Mouse (Mus musculus) hindbrain, embryonic 10.5 days (tissue): Measurements from ENCODE around the gene Vmn1r85. TPM values are rescaled to one million over a fixed set of nuclear protein-coding genes. Genes with fewer than 3 reads are reported as not detected.
"Not testable (repeated sequence)": the region's sequence is repeated elsewhere in the genome, so short reads cannot be mapped to it uniquely, and the experiment has no call there.

ENCODE experiments used
- DNase-seq: peaks from one replicate; pipeline ENCODE4 v3.0.0-alpha.2; 2017; ENCODE audit warnings: low spot score
- H3K27ac ChIP-seq: fragments of 300-500 bp; sonication (generic); 2 replicates; pipeline ENCODE4 v1.5.1; 2016; ENCODE audit warnings: mild to moderate bottlenecking, moderate library complexity
- H3K27me3 ChIP-seq: fragments of 300-500 bp; sonication (generic); 2 replicates; pipeline ENCODE4 v1.6.1; 2016; ENCODE audit warnings: mild to moderate bottlenecking; ENCODE audit not compliant: poor library complexity, insufficient read depth, severe bottlenecking
- H3K36me3 ChIP-seq: fragments of 300-500 bp; sonication (generic); 2 replicates; pipeline ENCODE4 v1.6.1; 2016; ENCODE audit warnings: mild to moderate bottlenecking, moderate library complexity
- H3K4me1 ChIP-seq: fragments of 300-500 bp; sonication (generic); replicated peaks from 2 replicates; pipeline ENCODE4 v1.6.1; 2016; ENCODE audit warnings: mild to moderate bottlenecking
- H3K4me3 ChIP-seq: fragments of 300-500 bp; sonication (generic); 2 replicates; pipeline ENCODE4 v1.5.1; 2016; ENCODE audit warnings: mild to moderate bottlenecking, moderate library complexity
- H3K9me3 ChIP-seq: fragments of 300-500 bp; sonication (generic); 2 replicates; pipeline ENCODE4 v1.6.1; 2016; ENCODE audit warnings: mild to moderate bottlenecking, moderate library complexity
- WGBS: fragments of 180-500 bp; shearing (Covaris S2); methylation state at CpG from one replicate; pipeline ENCODE4 v1.1.7; 2016; 5-methylcytosine and 5-hydroxymethylcytosine counted together
- polyA plus RNA-seq: library from polyadenylated mRNA; unstranded; fragments of >200 nt; fragmentation: Nextera tagmentation; extraction: Ambion mirVana; gene quantifications from 2 replicates; pipeline ENCODE4 v1.2.1, GENCODE M21; 2016

Vmn1r85 gene
- polyA plus RNA-seq = not detected in 2 replicates

DNA sequence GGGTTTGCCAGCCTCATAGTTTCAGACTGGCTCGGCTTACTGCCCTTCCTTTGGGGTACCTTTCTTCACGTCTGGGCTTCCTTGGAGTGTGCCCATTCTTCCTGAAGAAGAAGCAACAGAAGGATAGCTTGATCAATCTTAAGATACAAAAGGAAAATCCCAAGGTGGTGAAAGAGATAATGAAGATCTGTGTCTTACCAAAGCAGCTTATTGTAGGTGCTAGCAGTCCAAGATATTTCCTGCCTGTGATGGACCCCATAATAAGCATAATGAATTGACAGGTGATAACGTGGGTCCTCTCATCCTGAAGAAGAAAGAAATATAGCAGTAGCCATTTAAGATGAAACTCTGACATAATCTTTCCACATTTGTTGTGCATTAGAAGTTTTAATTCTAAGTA, at the start of gene Vmn1r85:
Vmn1r85 (minus strand) TSS at position 101 of the 400 bp plus-strand sequence.
- Histone ChIP-seq H3K4me1 (no peaks in the 10 kb centered on the region), H3K27me3 (no peaks in the 10 kb centered on the region), H3K36me3 (no peaks in the 10 kb centered on the region), H3K27ac (no peak within 1 kb of the TSS), H3K4me3 (no peak within 1 kb of the TSS), H3K9me3 (no peaks in the 10 kb centered on the region)
- no peak for DNase-seq
- WGBS = 68% methylated on average over 3 of the region's 3 CpGs

- WGBS = 85% methylated on average over 1 of the region's 1 CpGs
- Histone ChIP-seq H3K27me3 (no peaks in the 10 kb centered on the region), H3K4me3 (no peak within 1 kb of the TSS), H3K9me3 (no peaks in the 10 kb centered on the region; the same call in 1 of the 2 replicates), H3K27ac (no peak within 1 kb of the TSS), H3K36me3 (no peaks in the 10 kb centered on the region), H3K4me1 (no peaks in the 10 kb centered on the region)
- DNase-seq = no peak
Measured at GRCm38 (mm10) chr7:13140057-13140456, 45.1 kb upstream of the Vmn1r85 start, which contains the start of gene Vmn1r87. TSS of gene Vmn1r87 (minus strand) at chr7:13140157.

DNA sequence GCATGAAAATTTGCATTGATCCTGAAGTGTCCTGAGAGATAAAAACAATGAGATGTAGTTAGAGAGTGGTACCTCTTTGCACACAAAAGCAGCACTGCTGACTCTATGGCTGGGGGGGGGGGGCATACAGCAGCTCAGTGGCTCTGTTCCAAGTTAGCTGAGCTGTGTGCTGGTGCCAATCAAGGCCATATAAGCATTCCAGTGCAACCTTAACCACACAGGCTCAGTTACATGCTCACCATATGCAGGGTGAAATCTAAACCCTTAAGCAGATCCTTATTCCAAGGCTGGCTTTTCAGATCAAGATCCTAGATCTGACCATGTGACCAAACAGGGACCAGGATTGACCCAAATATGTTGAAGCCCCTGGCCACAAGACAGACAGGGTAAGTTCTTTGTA, 42.4 kb upstream of the Vmn1r85 start:
- no peaks in the 10 kb centered on the region for H3K36me3 ChIP-seq
- H3K27ac ChIP-seq = no peak overlapping the region
- no peak for DNase-seq
- no peaks in the 10 kb centered on the region for H3K4me1 ChIP-seq
- H3K27me3 ChIP-seq = no peaks in the 10 kb centered on the region
- no peaks in the 10 kb centered on the region; the same call in 1 of the 2 replicates for H3K9me3 ChIP-seq
- no peak overlapping the region for H3K4me3 ChIP-seq

DNA sequence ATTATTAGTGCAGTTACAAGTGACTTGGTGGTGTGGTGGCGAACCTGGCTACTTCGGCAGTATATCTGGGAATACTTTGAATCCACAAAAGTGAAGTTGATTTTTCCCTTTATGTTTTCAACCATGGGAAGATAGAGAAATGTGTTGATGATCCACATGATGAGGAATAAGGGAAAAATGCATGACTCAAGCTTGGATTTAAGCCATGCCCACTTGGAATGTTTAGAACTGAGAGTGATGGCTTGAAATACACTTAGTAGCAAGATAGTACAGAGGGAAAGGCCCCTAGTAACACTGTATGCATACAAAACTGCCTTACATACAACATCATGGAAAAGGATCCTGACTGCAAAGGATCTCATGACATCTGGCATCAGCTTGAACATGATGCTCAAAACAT, 36.9 kb upstream of the Vmn1r85 start:
- Histone ChIP-seq H3K27me3 (no peaks in the 10 kb centered on the region), H3K9me3 (no peaks in the 10 kb centered on the region), H3K27ac (no peak overlapping the region), H3K4me3 (no peak overlapping the region), H3K4me1 (no peaks in the 10 kb centered on the region), H3K36me3 (no peaks in the 10 kb centered on the region)
- 93% methylated on average over 2 of the region's 2 CpGs for WGBS
- no peak for DNase-seq

DNA sequence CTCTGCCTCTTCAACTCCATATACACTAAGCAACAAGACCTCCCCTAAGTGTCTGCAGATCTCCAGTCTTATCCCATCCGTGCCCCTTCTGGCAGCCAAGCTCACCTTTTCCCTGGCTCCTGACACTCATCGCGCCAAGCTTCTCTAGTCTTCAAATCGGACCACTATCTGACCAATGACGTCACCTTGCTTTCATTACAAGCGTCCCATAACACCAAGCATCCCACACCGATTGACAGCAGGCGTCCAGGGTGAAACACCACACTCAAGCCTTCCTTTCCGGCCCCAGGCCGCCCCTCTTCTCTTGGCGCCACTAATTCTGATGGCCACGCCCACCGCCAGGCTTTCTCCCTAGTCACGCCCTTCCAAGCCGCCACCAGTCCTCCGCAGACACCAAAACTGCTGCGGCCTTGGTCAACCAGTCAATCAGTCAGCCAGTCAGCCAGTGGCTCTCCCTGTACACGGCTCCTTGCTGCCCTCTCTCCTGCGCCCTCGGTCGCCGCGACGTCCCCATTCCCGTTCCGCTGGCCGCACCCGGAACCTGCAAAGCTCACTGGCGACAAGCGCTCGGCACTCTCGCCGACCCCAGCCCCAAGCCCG, 28.7 kb upstream of the Vmn1r85 start:
- 1% methylated on average over 24 of the region's 34 CpGs for WGBS

GRCm38 (mm10) chr7:13119817-13120216, 24.8 kb upstream of the Vmn1r85 start, which contains the start of gene Vmn1r86:
TSS of gene Vmn1r86 (minus strand) at chr7:13119917.
- Histone ChIP-seq H3K27me3 (no peaks in the 10 kb centered on the region), H3K4me3 (no peak within 1 kb of the TSS), H3K9me3 (no peaks in the 10 kb centered on the region), H3K4me1 (no peaks in the 10 kb centered on the region), H3K27ac (no peak within 1 kb of the TSS), H3K36me3 (no peaks in the 10 kb centered on the region)
- DNase-seq = no peak

More for the DNA sequence above, 28.7 kb upstream of the Vmn1r85 start:
- peak overlapping the region; percentile 40 for H3K4me3 ChIP-seq
- H3K36me3 ChIP-seq, H3K27me3 ChIP-seq, H3K27ac ChIP-seq, H3K4me1 ChIP-seq, H3K9me3 ChIP-seq: not testable (repeated sequence)
- DNase-seq = peak; percentile 6

- H3K4me1 ChIP-seq = no peaks in the 10 kb centered on the region
- 54% methylated on average over 5 of the region's 5 CpGs for WGBS
- no peak for DNase-seq
- H3K9me3 ChIP-seq = no peaks in the 10 kb centered on the region
- no peak overlapping the region for H3K4me3 ChIP-seq
- H3K27me3 ChIP-seq = no peaks in the 10 kb centered on the region
- no peak overlapping the region for H3K27ac ChIP-seq
- H3K36me3 ChIP-seq = no peaks in the 10 kb centered on the region
Measured at GRCm38 (mm10) chr7:13072293-13072692, 22.7 kb downstream of the Vmn1r85 start.

DNA sequence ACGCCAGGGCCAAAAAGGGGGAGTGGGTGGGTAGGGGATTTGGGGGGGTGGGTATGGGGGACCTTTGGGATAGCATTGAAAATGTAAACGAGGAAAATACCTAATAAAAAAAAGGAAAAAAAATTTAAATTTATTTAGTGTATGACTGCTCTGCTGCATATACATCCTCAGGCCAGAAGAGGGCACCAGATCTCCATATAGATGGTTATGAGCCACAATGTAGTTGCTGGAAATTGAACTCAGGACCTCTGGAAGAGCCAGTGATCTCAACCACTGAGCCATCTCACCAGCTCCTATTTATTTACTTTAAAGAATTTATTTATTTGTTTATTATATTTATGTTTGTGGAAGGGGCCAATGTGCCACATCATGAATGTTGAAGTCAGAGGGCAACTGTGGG, 31.6 kb downstream of the Vmn1r85 start:
- peaks cover 14% of the 10 kb centered on the region; the same call in 1 of the 2 replicates for H3K9me3 ChIP-seq
- not testable (repeated sequence) for H3K4me1 ChIP-seq, H3K36me3 ChIP-seq, H3K27me3 ChIP-seq, DNase-seq, H3K4me3 ChIP-seq, H3K27ac ChIP-seq
- WGBS = 59% methylated on average over 2 of the region's 2 CpGs

DNA sequence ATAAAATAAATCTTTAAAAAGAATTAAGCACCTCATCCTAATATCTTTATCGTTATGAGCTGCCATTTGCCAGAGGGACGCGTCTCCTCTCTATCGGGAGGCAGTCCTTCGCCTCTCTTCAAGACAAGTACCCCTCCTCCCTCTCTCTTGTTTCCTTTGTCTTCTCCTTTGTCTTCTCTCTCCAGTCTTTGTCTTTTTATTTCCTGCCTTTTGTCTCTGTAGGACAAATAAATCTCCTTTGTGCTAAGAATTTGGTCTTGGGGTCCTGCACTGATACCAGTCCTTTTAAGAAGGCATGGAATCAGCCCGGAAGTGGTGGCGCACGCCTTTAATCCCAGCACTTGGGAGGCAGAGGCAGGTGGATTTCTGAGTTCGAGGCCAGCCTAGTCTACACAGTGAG, 35.4 kb downstream of the Vmn1r85 start:
- DNase-seq = no peak
- no peak overlapping the region for H3K4me3 ChIP-seq
- H3K27me3 ChIP-seq = no peaks in the 10 kb centered on the region
- peaks cover 10% of the 10 kb centered on the region; the same call in 1 of the 2 replicates for H3K9me3 ChIP-seq
- H3K27ac ChIP-seq = no peak overlapping the region
- 0 out of 2 replicates have a peak, but pooled peaks cover 5% of the 10 kb centered on the region for H3K4me1 ChIP-seq
- no peaks in the 10 kb centered on the region for H3K36me3 ChIP-seq
- WGBS = 88% methylated on average over 9 of the region's 9 CpGs

- Histone ChIP-seq H3K27ac (no peak overlapping the region), H3K4me1 (peaks cover 10% of the 10 kb centered on the region), H3K27me3 (no peaks in the 10 kb centered on the region), H3K4me3 (no peak overlapping the region), H3K9me3 (no peaks in the 10 kb centered on the region), H3K36me3 (no peaks in the 10 kb centered on the region)
- 64% methylated on average over 8 of the region's 8 CpGs for WGBS
- DNase-seq = no peak
Measured at GRCm38 (mm10) chr7:13056913-13057700, 37.9 kb downstream of the Vmn1r85 start.

DNA sequence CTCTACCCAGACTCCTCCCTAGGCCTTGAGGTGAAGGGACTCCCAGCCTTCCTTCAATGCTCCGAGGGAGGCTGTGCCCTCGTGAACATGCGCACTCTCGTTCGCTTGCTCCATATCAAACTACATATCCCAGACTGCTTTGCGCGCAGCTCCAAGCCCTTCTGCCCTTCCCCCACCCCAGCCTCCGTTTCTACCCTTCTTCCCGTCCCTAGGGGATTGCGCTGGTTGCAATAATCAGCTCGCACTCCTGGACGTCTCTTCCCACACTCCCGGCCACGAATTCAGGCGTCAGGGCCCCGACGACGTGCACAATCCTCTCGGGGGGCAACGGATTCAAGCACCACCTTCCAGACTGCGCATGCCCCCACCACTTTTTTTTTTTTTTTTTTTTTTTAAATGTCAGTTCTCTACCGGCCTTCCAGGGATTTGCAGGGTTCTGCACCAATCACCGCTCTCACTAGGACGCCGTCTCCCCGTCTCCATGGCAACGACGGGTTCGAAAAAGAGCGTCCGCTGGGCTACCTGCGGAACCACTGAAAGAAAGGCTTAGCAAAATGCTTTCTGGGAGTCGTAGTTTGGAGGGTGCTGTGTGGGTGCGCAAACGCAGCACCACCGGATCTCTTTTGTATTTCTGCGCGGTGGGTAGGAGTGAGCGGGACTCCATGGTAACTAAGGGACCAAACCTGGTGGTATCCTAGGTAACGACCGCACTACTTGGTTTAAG, 40.5 kb downstream of the Vmn1r85 start, which contains the start of gene Mzf1:
Mzf1 (minus strand) TSS at position 478 of the 724 bp plus-strand sequence.
- Histone ChIP-seq H3K27me3 (no peaks in the 10 kb centered on the region), H3K9me3 (no peaks in the 10 kb centered on the region), H3K4me1 (peaks cover 10% of the 10 kb centered on the region), H3K27ac (peak within 1 kb of the TSS; percentile 95), H3K4me3 (peak within 1 kb of the TSS; percentile 68), H3K36me3 (no peaks in the 10 kb centered on the region)
- WGBS = 0% methylated on average over 41 of the region's 41 CpGs
- DNase-seq = peak; percentile 94

GRCm38 (mm10) chr7:13053961-13054286, 41.0 kb downstream of the Vmn1r85 start:
- WGBS = 3% methylated on average over 15 of the region's 15 CpGs
- H3K27me3 ChIP-seq = no peaks in the 10 kb centered on the region

GRCm38 (mm10) chr7:13053501-13053900, 41.5 kb downstream of the Vmn1r85 start:
- Histone ChIP-seq H3K9me3 (no peaks in the 10 kb centered on the region), H3K36me3 (no peaks in the 10 kb centered on the region), H3K27ac (peak overlapping the region; percentile 95), H3K27me3 (no peaks in the 10 kb centered on the region), H3K4me1 (peaks cover 10% of the 10 kb centered on the region), H3K4me3 (peak overlapping the region; percentile 68)
- no peak for DNase-seq
- 87% methylated on average over 2 of the region's 2 CpGs for WGBS

More at GRCm38 (mm10) chr7:13053961-13054286, 41.0 kb downstream of the Vmn1r85 start:
- Histone ChIP-seq H3K9me3 (no peaks in the 10 kb centered on the region), H3K36me3 (no peaks in the 10 kb centered on the region), H3K4me1 (peaks cover 10% of the 10 kb centered on the region), H3K27ac (peak overlapping the region; percentile 95), H3K4me3 (peak overlapping the region; percentile 68)
- no peak for DNase-seq
